Mouse (Mus musculus): Measurements from ENCODE around the gene Gm16429.
"Not testable (repeated sequence)": the region's sequence is repeated elsewhere in the genome, so short reads cannot be mapped to it uniquely, and the experiment has no call there.

Gm16429 gene

DNA sequence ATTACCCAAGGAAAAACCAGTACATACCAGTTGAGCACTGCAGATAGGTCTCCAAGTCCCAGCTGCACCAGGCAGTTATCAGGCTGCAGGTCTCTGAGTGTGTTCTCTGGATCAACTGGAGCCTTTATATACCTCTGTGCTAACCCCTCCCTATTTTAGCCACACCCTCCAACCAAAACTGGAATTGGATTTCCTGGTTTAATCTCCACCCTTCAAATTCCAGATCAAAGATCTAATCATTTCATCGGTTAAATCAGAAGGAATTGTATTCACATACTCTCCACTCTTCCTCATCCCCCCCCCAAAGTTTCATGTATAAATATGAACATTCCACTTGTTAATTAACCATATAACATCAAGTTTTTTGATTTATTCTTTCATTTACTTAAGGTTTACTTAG is at the start of gene Gm16429:
Gene Gm16429, minus strand, starts transcription at position 101 of the 400 bp plus-strand sequence.
- DNase-seq, result not testable (repeated sequence)
